Mouse (Mus musculus): ENCODE data around the gene Cpb2. TPM values are rescaled to one million over a fixed set of nuclear protein-coding genes. Genes with fewer than 3 reads are reported as not detected.

The Cpb2 gene
- total and polyA plus RNA-seq, 2 experiments from 2014 or later = not detected

DNA sequence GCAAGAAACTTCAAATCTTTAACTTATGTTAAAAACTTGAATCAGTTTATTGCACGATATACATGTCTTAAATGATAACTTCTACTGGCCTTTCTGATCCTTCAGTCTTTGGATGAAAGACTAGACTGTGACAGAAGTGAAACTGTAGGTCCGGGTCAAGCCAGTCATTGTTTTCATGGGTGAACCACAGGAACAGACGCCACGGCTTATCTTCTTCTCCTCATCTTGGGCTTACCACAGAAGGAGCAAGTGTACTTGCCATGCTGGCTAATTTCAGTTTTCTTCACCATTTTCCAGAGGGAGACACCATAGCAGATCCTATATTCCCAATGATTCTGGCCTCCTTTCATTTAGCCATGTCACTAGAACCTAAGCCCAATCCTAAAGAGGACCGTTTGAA lies 78.2 kb downstream of the Cpb2 start:
- no peak overlapping the region for H3K4me3 ChIP-seq (ENCODE audit: low read depth, low read length)
- H3K9me3 ChIP-seq (ENCODE audit: low read length) = no peaks in the 10 kb centered on the region
- H3K4me1 ChIP-seq (ENCODE audit: insufficient read depth) = no peaks in the 10 kb centered on the region
- 96% methylated on average over 5 of the region's 5 CpGs for WGBS
- no peaks in the 10 kb centered on the region for H3K27me3 ChIP-seq (ENCODE audit: insufficient read depth, low read length)
- DNase-seq = no peak
- no peak for ATAC-seq
- TF ChIP-seq CTCF (IDR thresholded peaks at IDR 0.05; ENCODE audit: low read depth) = no peak
- H3K36me3 ChIP-seq (ENCODE audit: insufficient read depth) = peaks cover 32% of the 10 kb centered on the region
- H3K4me2 ChIP-seq (ENCODE audit: low read depth) = no peak overlapping the region
- H3K27ac ChIP-seq (ENCODE audit: low read depth, low read length) = no peak overlapping the region
- H3K9ac ChIP-seq = no peak overlapping the region

DNA sequence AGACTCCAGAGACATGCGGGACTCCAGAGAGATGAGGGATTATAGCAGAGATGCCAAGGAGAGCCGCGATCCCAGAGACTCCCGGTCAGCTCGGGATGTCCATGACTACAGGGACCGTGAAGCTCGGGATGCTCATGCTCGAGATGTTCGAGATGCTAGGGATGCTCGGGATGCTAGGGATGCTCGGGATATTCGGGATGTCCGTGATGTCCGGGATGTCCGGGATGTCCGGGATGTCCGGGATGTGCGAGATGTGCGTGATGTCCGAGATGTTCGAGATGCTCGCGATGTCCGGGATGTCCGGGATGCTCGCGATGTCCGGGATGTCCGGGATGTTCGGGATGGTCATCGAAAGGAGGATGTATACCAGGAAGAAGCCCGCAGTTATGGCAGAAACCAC lies 81.3 kb downstream of the Cpb2 start:
- ATAC-seq (no peak), DNase-seq (no peak)
- no peak overlapping the region for H3K4me3 ChIP-seq (ENCODE audit: low read depth, low read length)
- H3K27me3 ChIP-seq (ENCODE audit: insufficient read depth, low read length) = no peaks in the 10 kb centered on the region
- no peak overlapping the region for H3K4me2 ChIP-seq (ENCODE audit: low read depth)
- no peak overlapping the region for H3K27ac ChIP-seq (ENCODE audit: low read depth, low read length)
- no peaks in the 10 kb centered on the region for H3K4me1 ChIP-seq (ENCODE audit: insufficient read depth)
- peaks cover 56% of the 10 kb centered on the region for H3K36me3 ChIP-seq (ENCODE audit: insufficient read depth)
- no peaks in the 10 kb centered on the region for H3K9me3 ChIP-seq (ENCODE audit: low read length)
- TF ChIP-seq CTCF (IDR thresholded peaks at IDR 0.05; ENCODE audit: low read depth) = no peak
- H3K9ac ChIP-seq = no peak overlapping the region
- 98% methylated on average over 32 of the region's 32 CpGs for WGBS

DNA sequence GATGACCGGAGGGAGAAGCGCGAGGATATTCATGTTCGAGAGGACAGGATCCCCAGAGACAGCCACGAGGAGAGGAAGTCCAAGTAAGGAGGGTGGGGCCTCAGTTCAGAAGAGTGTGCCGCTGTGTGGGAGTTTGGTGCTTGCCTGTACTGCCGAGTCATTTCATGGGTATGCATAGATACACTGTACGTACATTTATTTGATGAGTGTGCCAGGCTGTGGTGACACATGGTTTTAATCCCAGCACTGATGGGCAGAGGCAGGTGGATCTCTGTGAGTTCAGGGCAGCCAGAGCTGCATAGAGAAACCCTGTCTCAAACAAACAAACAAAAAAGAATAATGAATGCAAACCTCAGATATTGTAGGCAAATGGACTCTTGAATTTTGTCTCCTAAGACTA lies 86.0 kb downstream of the Cpb2 start:
- no peak for TF ChIP-seq CTCF (IDR thresholded peaks at IDR 0.05; ENCODE audit: low read depth)
- ATAC-seq = no peak
- Histone ChIP-seq H3K9ac (no peak overlapping the region), H3K4me1 (ENCODE audit: insufficient read depth) (no peaks in the 10 kb centered on the region), H3K27ac (ENCODE audit: low read depth, low read length) (no peak overlapping the region), H3K4me3 (ENCODE audit: low read depth, low read length) (no peak overlapping the region), H3K4me2 (ENCODE audit: low read depth) (no peak overlapping the region), H3K36me3 (ENCODE audit: insufficient read depth) (peaks cover 75% of the 10 kb centered on the region), H3K9me3 (ENCODE audit: low read length) (no peaks in the 10 kb centered on the region), H3K27me3 (ENCODE audit: insufficient read depth, low read length) (no peaks in the 10 kb centered on the region)
- DNase-seq = no peak
- WGBS = 82% methylated on average over 8 of the region's 8 CpGs

DNA sequence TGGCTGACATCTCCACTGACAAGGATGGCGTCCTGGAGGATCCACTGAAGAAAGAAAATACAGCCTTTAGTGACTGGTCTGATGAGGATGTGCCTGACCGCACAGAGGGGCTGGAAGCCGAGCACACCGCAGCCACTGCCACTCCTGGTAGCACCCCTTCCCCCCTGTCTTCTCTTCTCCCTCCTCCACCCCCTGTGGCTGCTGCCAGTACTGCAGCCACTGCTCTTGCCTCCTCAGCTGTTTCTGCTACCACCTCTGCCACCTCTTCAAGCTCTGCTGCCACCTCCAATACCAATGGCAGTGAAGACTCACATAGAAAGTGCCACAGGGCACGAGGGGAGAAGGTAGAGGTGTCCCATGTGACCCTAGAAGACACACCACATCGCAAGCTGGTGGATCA lies 88.5 kb downstream of the Cpb2 start:
- no peak overlapping the region for H3K27ac ChIP-seq (ENCODE audit: low read depth, low read length)
- ATAC-seq = no peak
- no peaks in the 10 kb centered on the region for H3K9me3 ChIP-seq (ENCODE audit: low read length)
- H3K4me3 ChIP-seq (ENCODE audit: low read depth, low read length) = no peak overlapping the region
- H3K9ac ChIP-seq = no peak overlapping the region
- peak; percentile 73 for TF ChIP-seq CTCF (IDR thresholded peaks at IDR 0.05; ENCODE audit: low read depth)
- H3K36me3 ChIP-seq (ENCODE audit: insufficient read depth) = peaks cover 63% of the 10 kb centered on the region
- H3K27me3 ChIP-seq (ENCODE audit: insufficient read depth, low read length) = no peaks in the 10 kb centered on the region
- no peaks in the 10 kb centered on the region for H3K4me1 ChIP-seq (ENCODE audit: insufficient read depth)
- H3K4me2 ChIP-seq (ENCODE audit: low read depth) = no peak overlapping the region
- DNase-seq = peak; percentile 26
- WGBS = 87% methylated on average over 6 of the region's 6 CpGs

Small RNAs within 50 kb of the gene (microRNA-seq; reads per million reads assigned to microRNA genes)
- gene Gm44482 = 0 reads per million in 2 experiments

Other genes with a start within 250 kb of the Cpb2 start
- 0.05 and 0.54 TPM in 2 replicates for gene Rubcnl, start 226.3 kb upstream of the Cpb2 start, total RNA-seq (2014; rRNA removed)
- 0.09 and 0.17 TPM in 2 replicates for gene Rubcnl, start 226.3 kb upstream of the Cpb2 start, polyA plus RNA-seq (2015; fragmentation: Nextera tagmentation; extraction: Ambion mirVana)
- not detected in 2 replicates for gene Lrrc63, start 111.4 kb upstream of the Cpb2 start, total RNA-seq (2014; rRNA removed)
- gene Lrrc63, start 111.4 kb upstream of the Cpb2 start, polyA plus RNA-seq (2015; fragmentation: Nextera tagmentation; extraction: Ambion mirVana) = not detected in 2 replicates
- 6.5 and 7.5 TPM in 2 replicates for gene Lcp1, start 111.2 kb upstream of the Cpb2 start, total RNA-seq (2014; rRNA removed)
- gene Lcp1, start 111.2 kb upstream of the Cpb2 start, polyA plus RNA-seq (2015; fragmentation: Nextera tagmentation; extraction: Ambion mirVana) = 6.6 and 7.4 TPM in 2 replicates
- 21.4 and 25.7 TPM in 2 replicates for gene Zc3h13, start 42.1 kb downstream of the Cpb2 start, total RNA-seq (2014; rRNA removed)
- 31.4 and 51.3 TPM in 2 replicates for gene Zc3h13, start 42.1 kb downstream of the Cpb2 start, polyA plus RNA-seq (2015; fragmentation: Nextera tagmentation; extraction: Ambion mirVana)
- gene Siah3, start 213.7 kb downstream of the Cpb2 start, total RNA-seq (2014; rRNA removed) = 4.8 and 6.1 TPM in 2 replicates
- gene Siah3, start 213.7 kb downstream of the Cpb2 start, polyA plus RNA-seq (2015; fragmentation: Nextera tagmentation; extraction: Ambion mirVana) = 2.7 and 3.3 TPM in 2 replicates